Mouse (Mus musculus): ENCODE results near the gene Washc1. TPM values are rescaled to one million over a fixed set of nuclear protein-coding genes. Genes with fewer than 3 reads are reported as not detected.

The Washc1 gene
- polyA plus RNA-seq, 1 experiment from 2014 or later = 41.6 TPM

- H3K36me3 ChIP-seq (ENCODE audit: insufficient read depth, low read length) = no peaks in the 10 kb centered on the region
- H3K27ac ChIP-seq = no peak overlapping the region
- peaks cover 9% of the 10 kb centered on the region; the same call in 1 of the 2 replicates for H3K4me1 ChIP-seq (replicated peaks; ENCODE audit: insufficient read depth, low read length)
- H3K27me3 ChIP-seq (ENCODE audit: insufficient read depth, low read length) = no peaks in the 10 kb centered on the region
- no peak for TF ChIP-seq CTCF (IDR thresholded peaks at IDR 0.05; ENCODE audit: low read depth)
- WGBS = 67% methylated on average over 8 of the region's 8 CpGs
- ATAC-seq (replicated peaks; ENCODE audit: low FRiP score, low read depth) (no peak), DNase-seq (ENCODE audit: low spot score) (no peak)
- no peak overlapping the region for H3K9ac ChIP-seq (ENCODE audit: low read depth, low read length)
- H3K4me2 ChIP-seq (ENCODE audit: low read length) = no peak overlapping the region
- no peaks in the 10 kb centered on the region for H3K9me3 ChIP-seq (replicated peaks; ENCODE audit: low read length)
- no peak overlapping the region for H3K4me3 ChIP-seq (replicated peaks; ENCODE audit: low read depth, low read length)
Observed at GRCm38 (mm10) chr17:66107466-66107865, 3.9 kb upstream of the Washc1 start.

GRCm38 (mm10) chr17:66108198-66108597 lies 3.1 kb upstream of the Washc1 start:
- no peak overlapping the region for H3K9ac ChIP-seq (ENCODE audit: low read depth, low read length)
- H3K4me3 ChIP-seq (replicated peaks; ENCODE audit: low read depth, low read length) = no peak overlapping the region
- H3K4me1 ChIP-seq (replicated peaks; ENCODE audit: insufficient read depth, low read length) = peaks cover 10% of the 10 kb centered on the region; the same call in 1 of the 2 replicates
- H3K27ac ChIP-seq = no peak overlapping the region
- no peak for DNase-seq (ENCODE audit: low spot score)
- WGBS = 83% methylated on average over 4 of the region's 4 CpGs
- no peak for TF ChIP-seq CTCF (IDR thresholded peaks at IDR 0.05; ENCODE audit: low read depth)
- no peak for ATAC-seq (replicated peaks; ENCODE audit: low FRiP score, low read depth)
- H3K36me3 ChIP-seq (ENCODE audit: insufficient read depth, low read length) = no peaks in the 10 kb centered on the region
- no peak overlapping the region for H3K4me2 ChIP-seq (ENCODE audit: low read length)
- H3K27me3 ChIP-seq (ENCODE audit: insufficient read depth, low read length) = no peaks in the 10 kb centered on the region
- no peaks in the 10 kb centered on the region for H3K9me3 ChIP-seq (replicated peaks; ENCODE audit: low read length)

- WGBS = 28% methylated on average over 6 of the region's 6 CpGs
- Histone ChIP-seq H3K4me3 (replicated peaks; ENCODE audit: low read depth, low read length) (peak overlapping the region; percentile 89), H3K4me1 (replicated peaks; ENCODE audit: insufficient read depth, low read length) (peaks cover 10% of the 10 kb centered on the region; the same call in 1 of the 2 replicates), H3K4me2 (ENCODE audit: low read length) (peak overlapping the region; percentile 66), H3K9me3 (replicated peaks; ENCODE audit: low read length) (no peaks in the 10 kb centered on the region), H3K27me3 (ENCODE audit: insufficient read depth, low read length) (no peaks in the 10 kb centered on the region), H3K27ac (peak overlapping the region; percentile 60), H3K36me3 (ENCODE audit: insufficient read depth, low read length) (peaks cover 21% of the 10 kb centered on the region; the same call in 1 of the 2 replicates), H3K9ac (ENCODE audit: low read depth, low read length) (peak overlapping the region; percentile 80; the same call in 1 of the 2 replicates)
- peak; percentile 31 for DNase-seq (ENCODE audit: low spot score)
- no peak for TF ChIP-seq CTCF (IDR thresholded peaks at IDR 0.05; ENCODE audit: low read depth)
- ATAC-seq (replicated peaks; ENCODE audit: low FRiP score, low read depth) = no peak
Observed at GRCm38 (mm10) chr17:66110746-66111145, 599 bp upstream of the Washc1 start.

GRCm38 (mm10) chr17:66112166-66112565 lies 821 bp downstream of the Washc1 start:
- H3K27ac ChIP-seq = peak overlapping the region; percentile 81; the same call in 1 of the 2 replicates
- H3K9ac ChIP-seq (ENCODE audit: low read depth, low read length) = peak overlapping the region; percentile 80
- peak overlapping the region; percentile 89 for H3K4me3 ChIP-seq (replicated peaks; ENCODE audit: low read depth, low read length)
- peaks cover 10% of the 10 kb centered on the region; the same call in 1 of the 2 replicates for H3K4me1 ChIP-seq (replicated peaks; ENCODE audit: insufficient read depth, low read length)
- H3K9me3 ChIP-seq (replicated peaks; ENCODE audit: low read length) = no peaks in the 10 kb centered on the region
- ATAC-seq (replicated peaks; ENCODE audit: low FRiP score, low read depth) (no peak), DNase-seq (ENCODE audit: low spot score) (no peak)
- H3K4me2 ChIP-seq (ENCODE audit: low read length) = peak overlapping the region; percentile 66
- H3K27me3 ChIP-seq (ENCODE audit: insufficient read depth, low read length) = no peaks in the 10 kb centered on the region
- 28% methylated on average over 4 of the region's 4 CpGs for WGBS
- H3K36me3 ChIP-seq (ENCODE audit: insufficient read depth, low read length) = peaks cover 34% of the 10 kb centered on the region
- TF ChIP-seq CTCF (IDR thresholded peaks at IDR 0.05; ENCODE audit: low read depth) = no peak

- Histone ChIP-seq H3K4me1 (replicated peaks; ENCODE audit: insufficient read depth, low read length) (no peaks in the 10 kb centered on the region; the same call in 1 of the 2 replicates), H3K9ac (ENCODE audit: low read depth, low read length) (no peak overlapping the region), H3K4me3 (replicated peaks; ENCODE audit: low read depth, low read length) (no peak overlapping the region), H3K36me3 (ENCODE audit: insufficient read depth, low read length) (peaks cover 63% of the 10 kb centered on the region), H3K27me3 (ENCODE audit: insufficient read depth, low read length) (no peaks in the 10 kb centered on the region), H3K4me2 (ENCODE audit: low read length) (no peak overlapping the region), H3K9me3 (replicated peaks; ENCODE audit: low read length) (no peaks in the 10 kb centered on the region), H3K27ac (no peak overlapping the region)
- 91% methylated on average over 8 of the region's 8 CpGs for WGBS
- no peak for TF ChIP-seq CTCF (IDR thresholded peaks at IDR 0.05; ENCODE audit: low read depth)
- DNase-seq (ENCODE audit: low spot score) = no peak
- no peak for ATAC-seq (replicated peaks; ENCODE audit: low FRiP score, low read depth)
Observed at GRCm38 (mm10) chr17:66118991-66119390, 7.6 kb downstream of the Washc1 start.

GRCm38 (mm10) chr17:66120701-66121100 lies 9.4 kb downstream of the Washc1 start:
- Histone ChIP-seq H3K4me2 (ENCODE audit: low read length) (no peak overlapping the region), H3K4me1 (replicated peaks; ENCODE audit: insufficient read depth, low read length) (no peaks in the 10 kb centered on the region; the same call in 1 of the 2 replicates), H3K27ac (no peak overlapping the region), H3K36me3 (ENCODE audit: insufficient read depth, low read length) (peaks cover 47% of the 10 kb centered on the region), H3K9me3 (replicated peaks; ENCODE audit: low read length) (no peaks in the 10 kb centered on the region), H3K9ac (ENCODE audit: low read depth, low read length) (no peak overlapping the region), H3K4me3 (replicated peaks; ENCODE audit: low read depth, low read length) (no peak overlapping the region), H3K27me3 (ENCODE audit: insufficient read depth, low read length) (no peaks in the 10 kb centered on the region)
- WGBS = 70% methylated on average over 1 of the region's 1 CpGs
- TF ChIP-seq CTCF (IDR thresholded peaks at IDR 0.05; ENCODE audit: low read depth) = no peak
- no peak for ATAC-seq (replicated peaks; ENCODE audit: low FRiP score, low read depth)
- no peak for DNase-seq (ENCODE audit: low spot score)

Data from kidney, postnatal 0 days (tissue).